Mouse (Mus musculus) effector memory CD4-positive, alpha-beta T cell, adult 7 months (primary cell): ENCODE measurements around the gene Kcnj16. TPM values are rescaled to one million over a fixed set of nuclear protein-coding genes. Genes with fewer than 3 reads are reported as not detected.

Experiments
- polyA plus RNA-seq: library from polyadenylated mRNA; unstranded; fragments of 100-300 nt; shearing (Covaris generic); gene quantifications from one replicate; pipeline ENCODE4 v1.2.1, GENCODE M21; 2017

Gene Kcnj16
- not detected for polyA plus RNA-seq

GRCm38 (mm10) chr11:110967762-110968135 lies at the start of gene Kcnj16:
TSS of gene Kcnj16 (plus strand) at chr11:110968033.

GRCm38 (mm10) chr11:111065635-111066298 lies 97.9 kb downstream of the Kcnj16 start, which contains the start of gene Kcnj2:
TSS of gene Kcnj2 (plus strand) at chr11:111066164.

Other genes starting within 250 kb of the Kcnj16 start
- not detected for gene Kcnj2, start 98.1 kb downstream of the Kcnj16 start, polyA plus RNA-seq